Mouse (Mus musculus) testis, adult 2 months (tissue): ENCODE results near the gene Crat. TPM values are rescaled to one million over a fixed set of nuclear protein-coding genes. Genes with fewer than 3 reads are reported as not detected.

Experiments
- H3K27ac ChIP-seq: fragments of 200-500 bp; 2 replicates; pipeline ENCODE4 v1.5.1; 2012; ENCODE audit warnings: low read depth, low read length; ENCODE audit not compliant: control insufficient read depth, insufficient read depth
- H3K27me3 ChIP-seq: fragments of 200-500 bp; 2 replicates; pipeline ENCODE4 v1.6.1; 2012; ENCODE audit warnings: mild to moderate bottlenecking, low read length, moderate library complexity; ENCODE audit not compliant: control insufficient read depth, insufficient read depth
- H3K36me3 ChIP-seq: fragments of 200-500 bp; 2 replicates; pipeline ENCODE4 v1.6.1; 2012; ENCODE audit warnings: mild to moderate bottlenecking, low read length; ENCODE audit not compliant: control insufficient read depth, insufficient read depth
- H3K4me1 ChIP-seq: fragments of 200-500 bp; 2 replicates; pipeline ENCODE4 v1.6.1; 2012; ENCODE audit warnings: low read length; ENCODE audit not compliant: control insufficient read depth, insufficient read depth
- H3K4me3 ChIP-seq: fragments of 200-500 bp; 2 replicates; pipeline ENCODE4 v1.5.1; 2012; ENCODE audit warnings: low read depth, mild to moderate bottlenecking, low read length, moderate library complexity, mixed read lengths; ENCODE audit not compliant: control insufficient read depth
- CTCF ChIP-seq: fragments of 200-500 bp; IDR thresholded peaks from 2 replicates; pipeline ENCODE4 v1.5.1; 2012; ENCODE audit warnings: low read depth, mild to moderate bottlenecking, inconsistent platforms, low read length, moderate library complexity; ENCODE audit not compliant: control insufficient read depth, insufficient read depth, insufficient replicate concordance
- POLR2A ChIP-seq: fragments of 200-500 bp; IDR thresholded peaks from 2 replicates; pipeline ENCODE4 v1.6.1; 2012; ENCODE audit warnings: low read depth, mild to moderate bottlenecking, inconsistent platforms, low read length, moderate library complexity; ENCODE audit not compliant: control insufficient read depth
- polyA plus RNA-seq: library from polyadenylated mRNA; depleted of rRNA; stranded (reverse); fragments of >200 nt; gene quantifications from 2 replicates; pipeline ENCODE4 v1.2.3, GENCODE M21; 2012

Crat gene
- polyA plus RNA-seq, 1 experiment = 591 TPM

DNA sequence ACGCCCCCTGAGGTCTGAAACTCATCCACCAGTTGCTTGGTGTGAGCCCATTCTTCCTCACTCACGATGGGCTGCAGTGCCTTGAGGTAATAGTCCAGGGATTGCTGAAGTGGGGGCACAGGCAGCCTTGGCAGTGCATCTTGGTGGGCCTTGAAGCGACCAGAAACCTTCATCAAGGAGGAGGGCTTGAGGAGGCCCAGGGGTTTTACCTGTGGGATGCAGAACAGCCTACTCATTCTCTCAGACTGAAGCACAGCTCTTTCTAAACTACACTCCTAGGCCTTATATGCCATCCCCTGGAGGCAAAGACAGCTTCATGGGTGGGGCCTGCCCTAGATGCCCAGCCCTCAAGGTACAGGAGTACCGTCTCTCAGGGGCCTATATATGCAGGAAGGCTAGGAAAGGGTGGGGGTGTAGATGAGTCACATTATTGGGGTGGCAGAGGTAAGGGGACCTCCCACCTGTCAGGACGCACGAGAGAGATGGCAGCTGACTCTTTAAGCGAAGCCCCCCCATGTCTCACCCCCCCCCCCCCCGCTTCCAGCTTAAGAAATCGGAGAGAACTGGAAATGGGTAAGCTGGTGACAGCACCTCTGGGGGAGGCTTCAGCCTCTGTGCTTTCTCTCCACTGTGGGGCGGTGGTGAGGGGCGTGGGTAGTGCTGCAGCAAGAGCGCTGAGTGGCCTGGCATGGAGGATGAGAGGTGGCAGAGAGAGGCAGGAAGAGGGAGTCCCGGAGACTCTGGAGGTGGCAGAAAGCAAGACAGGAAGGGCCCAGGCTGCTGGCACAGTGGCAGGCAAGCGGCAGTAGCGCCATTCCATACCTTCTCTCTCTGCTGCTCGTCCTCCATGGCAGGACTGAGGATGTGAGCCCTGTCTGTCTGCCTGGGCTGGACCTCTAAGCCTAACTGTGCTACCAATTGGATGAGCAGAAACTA lies 2.3 kb downstream of the Crat start:
- Histone ChIP-seq H3K4me3 (peak overlapping the region; percentile 96), H3K27me3 (no peaks in the 10 kb centered on the region), H3K27ac (no peak overlapping the region), H3K36me3 (peaks cover 4% of the 10 kb centered on the region), H3K4me1 (peaks cover 21% of the 10 kb centered on the region)
- TF ChIP-seq CTCF = no peak
- no peak for TF ChIP-seq POLR2A

DNA sequence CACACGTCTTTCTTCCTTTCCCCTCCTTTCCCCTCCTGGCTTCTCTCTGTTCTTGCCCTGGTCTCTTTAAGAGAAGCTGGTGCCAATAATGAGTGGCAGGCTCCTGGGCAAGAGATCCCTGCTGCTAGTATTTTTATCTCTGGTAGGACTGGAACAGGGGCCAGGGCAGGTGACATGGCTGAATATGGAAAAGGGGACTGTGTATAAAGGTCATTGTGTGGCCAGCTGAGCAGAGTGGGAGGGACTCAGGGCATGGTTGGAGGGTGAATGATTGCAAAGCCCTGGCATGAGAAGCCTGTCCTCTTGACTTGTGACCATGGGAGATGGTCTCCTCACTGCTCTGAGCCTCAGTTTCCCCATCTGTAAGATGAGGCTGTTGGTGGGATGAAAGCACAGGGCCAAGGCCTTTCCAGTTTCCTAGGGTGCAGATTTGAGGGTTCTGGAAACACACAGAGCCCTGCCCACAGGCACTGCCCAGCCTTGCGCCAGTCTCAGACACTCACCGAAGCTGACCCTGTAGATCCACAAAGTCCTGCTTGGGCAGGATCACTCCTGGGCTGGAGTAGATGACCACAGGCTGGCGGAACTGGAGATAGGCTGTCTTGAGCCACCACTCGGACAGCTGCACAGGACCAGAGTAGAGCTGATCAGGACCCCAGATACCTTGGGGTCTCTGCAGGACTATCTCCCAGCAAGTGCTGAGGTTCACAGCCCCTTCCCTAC lies 6.0 kb downstream of the Crat start:
- Histone ChIP-seq H3K36me3 (peaks cover 3% of the 10 kb centered on the region), H3K27ac (no peak overlapping the region), H3K4me3 (no peak overlapping the region), H3K4me1 (peaks cover 9% of the 10 kb centered on the region), H3K27me3 (no peaks in the 10 kb centered on the region)
- TF ChIP-seq POLR2A = no peak
- TF ChIP-seq CTCF = no peak

DNA sequence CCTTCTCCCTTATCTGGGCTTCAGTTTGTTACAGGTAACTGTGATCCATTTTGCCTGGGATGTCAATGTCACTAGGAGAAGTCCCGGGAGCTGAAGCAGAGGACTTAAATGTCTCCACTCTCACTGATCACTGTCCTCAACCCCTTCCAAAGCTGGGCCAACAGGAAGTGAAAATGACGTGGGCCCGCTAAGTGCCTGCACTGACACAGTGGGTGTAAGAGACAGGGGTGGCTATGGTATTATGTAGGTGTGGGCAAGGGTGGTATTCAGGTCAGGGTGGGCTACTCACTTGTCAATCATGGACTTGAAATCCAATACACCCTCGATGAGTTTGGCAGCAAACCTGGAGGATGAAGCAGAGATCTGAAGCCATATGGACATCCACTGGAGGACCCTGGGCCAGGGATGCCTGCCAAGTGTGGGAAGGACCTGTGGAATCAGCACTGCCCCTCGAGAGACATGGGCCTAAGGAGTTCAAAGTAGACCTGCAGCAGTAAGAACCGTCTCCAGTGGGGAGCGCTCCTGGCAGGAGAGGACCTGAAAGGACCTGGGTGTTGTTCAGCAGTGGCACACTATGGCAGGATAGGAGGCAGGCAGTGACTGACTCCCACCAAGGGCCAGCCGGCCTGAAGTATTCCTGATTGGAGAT lies 7.0 kb downstream of the Crat start:
- Histone ChIP-seq H3K27ac (no peak overlapping the region), H3K27me3 (no peaks in the 10 kb centered on the region), H3K36me3 (peaks cover 3% of the 10 kb centered on the region), H3K4me3 (no peak overlapping the region), H3K4me1 (peaks cover 1% of the 10 kb centered on the region; the same call in 1 of the 2 replicates)
- no peak for TF ChIP-seq CTCF
- TF ChIP-seq POLR2A = no peak

GRCm38 (mm10) chr2:30407778-30408177 lies 7.8 kb downstream of the Crat start:
- Histone ChIP-seq H3K27ac (no peak overlapping the region), H3K27me3 (no peaks in the 10 kb centered on the region), H3K4me1 (no peaks in the 10 kb centered on the region; the same call in 1 of the 2 replicates), H3K4me3 (no peak overlapping the region), H3K36me3 (peaks cover 3% of the 10 kb centered on the region)
- no peak for TF ChIP-seq POLR2A
- no peak for TF ChIP-seq CTCF

DNA sequence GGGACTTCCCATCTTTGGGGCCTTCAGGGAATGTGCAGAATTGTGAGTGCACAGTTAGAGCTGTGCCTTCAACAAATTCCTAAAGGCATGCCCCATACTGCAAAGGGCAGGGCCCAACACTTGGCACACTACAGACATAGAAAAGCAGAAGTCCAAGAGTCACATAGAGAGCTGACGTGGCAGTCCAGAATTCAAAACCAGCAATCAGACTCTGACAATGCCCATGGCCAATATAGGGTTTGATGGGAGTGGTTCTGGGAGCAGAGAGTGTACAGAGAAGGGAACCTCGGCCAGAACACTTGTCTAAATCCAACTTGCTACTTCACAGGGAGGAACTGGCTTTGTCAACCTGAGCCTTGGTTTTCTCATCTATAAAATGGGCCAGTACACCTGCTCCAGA lies 8.4 kb downstream of the Crat start:
- peaks cover 3% of the 10 kb centered on the region for H3K36me3 ChIP-seq
- H3K27me3 ChIP-seq = no peaks in the 10 kb centered on the region
- no peak overlapping the region for H3K4me3 ChIP-seq
- no peaks in the 10 kb centered on the region for H3K4me1 ChIP-seq
- no peak overlapping the region for H3K27ac ChIP-seq
- TF ChIP-seq POLR2A (no peak), CTCF (no peak)

- no peak overlapping the region for H3K4me3 ChIP-seq
- TF ChIP-seq POLR2A (no peak), CTCF (peak; percentile 1; the same call in 1 of the 2 replicates)
- peaks cover 3% of the 10 kb centered on the region for H3K36me3 ChIP-seq
- H3K4me1 ChIP-seq = no peaks in the 10 kb centered on the region
- no peaks in the 10 kb centered on the region for H3K27me3 ChIP-seq
- H3K27ac ChIP-seq = no peak overlapping the region
These were observed 11.7 kb downstream of the Crat start for GRCm38 (mm10) chr2:30403870-30404269.

- no peak overlapping the region for H3K4me3 ChIP-seq
- no peaks in the 10 kb centered on the region for H3K4me1 ChIP-seq
- no peak overlapping the region for H3K27ac ChIP-seq
- no peaks in the 10 kb centered on the region; the same call in 1 of the 2 replicates for H3K36me3 ChIP-seq
- TF ChIP-seq CTCF (no peak), POLR2A (no peak)
- H3K27me3 ChIP-seq = no peaks in the 10 kb centered on the region
These were observed 12.8 kb downstream of the Crat start for GRCm38 (mm10) chr2:30402843-30403242.
